Mouse (Mus musculus) retina, adult 2 months (tissue): ENCODE measurements around the gene Rpl18a.
"Not testable (repeated sequence)": the region's sequence is repeated elsewhere in the genome, so short reads cannot be mapped to it uniquely, and the experiment has no call there.

Source experiments
- DNase-seq: peaks from one replicate; pipeline ENCODE4 v3.0.0-alpha.2; 2012; ENCODE audit warnings: low read depth, low spot score

Rpl18a gene

GRCm38 (mm10) chr8:70903112-70903511 is 5.9 kb upstream of the Rpl18a start:
- DNase-seq = no peak

GRCm38 (mm10) chr8:70902211-70902610 is 5.0 kb upstream of the Rpl18a start:
- DNase-seq = no peak

GRCm38 (mm10) chr8:70900872-70901387 is 3.7 kb upstream of the Rpl18a start:
- no peak for DNase-seq

- no peak for DNase-seq
These were observed 2.0 kb upstream of the Rpl18a start for GRCm38 (mm10) chr8:70899226-70899625.

GRCm38 (mm10) chr8:70898661-70899198 is 1.5 kb upstream of the Rpl18a start:
- no peak for DNase-seq

- no peak for DNase-seq
These were observed 635 bp upstream of the Rpl18a start for GRCm38 (mm10) chr8:70897681-70898413.

- no peak for DNase-seq
These were observed 744 bp downstream of the Rpl18a start for GRCm38 (mm10) chr8:70896316-70897020.

- DNase-seq = not testable (repeated sequence)
These were observed 1.5 kb downstream of the Rpl18a start for GRCm38 (mm10) chr8:70895571-70896259.

GRCm38 (mm10) chr8:70894771-70895545 is 2.3 kb downstream of the Rpl18a start:
- no peak for DNase-seq

GRCm38 (mm10) chr8:70894385-70894720 is 2.9 kb downstream of the Rpl18a start:
- no peak for DNase-seq

GRCm38 (mm10) chr8:70893656-70894384 is 3.4 kb downstream of the Rpl18a start:
- DNase-seq = no peak

- DNase-seq = no peak
These were observed 4.1 kb downstream of the Rpl18a start for GRCm38 (mm10) chr8:70892896-70893655.

- DNase-seq = no peak
These were observed 5.0 kb downstream of the Rpl18a start, which contains the start of gene Slc5a5 for GRCm38 (mm10) chr8:70892022-70892895. TSS of gene Slc5a5 (minus strand) at chr8:70892757.

GRCm38 (mm10) chr8:70891356-70891755 is 5.9 kb downstream of the Rpl18a start:
- DNase-seq = peak; percentile 71

- DNase-seq = no peak
These were observed 6.6 kb downstream of the Rpl18a start for GRCm38 (mm10) chr8:70890656-70891055.

GRCm38 (mm10) chr8:70887669-70888068 is 9.5 kb downstream of the Rpl18a start:
- DNase-seq = no peak

- DNase-seq = no peak
These were observed 11.6 kb downstream of the Rpl18a start for GRCm38 (mm10) chr8:70885612-70886011.

GRCm38 (mm10) chr8:70884683-70885082 is 12.5 kb downstream of the Rpl18a start:
- DNase-seq = no peak

- no peak for DNase-seq
These were observed 13.0 kb downstream of the Rpl18a start for GRCm38 (mm10) chr8:70884186-70884585.
